Mouse (Mus musculus): ENCODE data around the gene Pnkd.

DNA sequence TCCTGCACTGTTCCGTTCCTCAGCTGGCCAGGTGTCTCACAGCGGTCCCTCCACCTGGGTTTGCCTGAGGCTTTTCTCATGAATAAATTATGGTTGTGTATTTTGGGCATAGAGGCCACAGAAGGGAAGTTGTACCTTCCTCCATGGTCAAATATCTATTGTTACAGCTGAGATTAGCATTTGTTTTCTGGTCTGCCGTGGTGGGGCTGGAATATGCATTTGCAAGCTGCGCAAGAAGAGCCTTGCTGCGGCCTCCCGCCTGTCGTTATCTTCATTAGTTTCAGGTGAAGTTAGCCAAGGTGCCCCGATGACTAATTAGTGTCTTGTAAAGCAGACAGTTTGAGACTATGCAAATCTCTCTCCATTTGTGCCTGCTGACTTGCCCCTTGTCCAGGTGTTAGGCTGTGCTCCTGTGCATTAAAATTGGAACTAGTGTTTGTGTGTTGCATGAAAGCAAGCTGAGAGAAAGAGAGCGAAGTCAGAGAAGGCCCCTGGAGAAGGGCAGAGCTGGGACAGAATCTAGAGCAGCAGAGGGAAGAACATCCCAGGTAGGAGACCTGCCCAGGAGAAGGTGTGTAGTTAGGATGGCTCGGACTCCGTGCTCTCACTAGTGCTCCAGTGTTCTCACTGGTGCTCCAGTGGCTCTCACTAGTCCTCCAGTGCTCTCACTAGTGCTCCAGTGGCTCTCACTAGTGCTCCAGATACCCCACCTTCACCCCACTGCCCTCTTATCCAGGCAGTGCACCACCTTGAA is 59.6 kb downstream of the Pnkd start:
- no peak for TF ChIP-seq POLR2A (IDR thresholded peaks at IDR 0.05; ENCODE audit: control insufficient read depth in 1 of 2, insufficient read depth in 1 of 2, low read depth in 1 of 2, low read length in 2 of 2, poor library complexity in 1 of 2)
- TF ChIP-seq CTCF (IDR thresholded peaks at IDR 0.05 in 2 of 3, conservative IDR thresholded peaks at IDR 0.05 in 1 of 3; ENCODE audit: control insufficient read depth in 1 of 3, insufficient read depth in 1 of 3, low read depth in 2 of 3, low read length in 3 of 3, poor library complexity in 1 of 3, severe bottlenecking in 1 of 3): no peak
- TF ChIP-seq SIN3A (IDR thresholded peaks at IDR 0.05; ENCODE audit: low read length): no peak
- TF ChIP-seq USF1 (IDR thresholded peaks at IDR 0.05; ENCODE audit: low read depth, low read length): no peak
- TF ChIP-seq TAL1 (IDR thresholded peaks at IDR 0.05; ENCODE audit: low read length): no peak
- no peak for TF ChIP-seq CHD2 (IDR thresholded peaks at IDR 0.05; ENCODE audit: low read length)
- TF ChIP-seq TCF12 (IDR thresholded peaks at IDR 0.05; ENCODE audit: low read depth, low read length): no peak
- TF ChIP-seq HCFC1 (IDR thresholded peaks at IDR 0.05; ENCODE audit: low read depth, low read length): no peak
- no peak for TF ChIP-seq ELF1 (IDR thresholded peaks at IDR 0.05; ENCODE audit: low read depth, low read length)
- TF ChIP-seq EP300 (IDR thresholded peaks at IDR 0.05; ENCODE audit: low read depth in 1 of 2, low read length in 2 of 2): no peak

Measured in MEL (cell line).